Mouse (Mus musculus) MEL (cell line): Measurements from ENCODE around the gene Nipsnap2. TPM values are rescaled to one million over a fixed set of nuclear protein-coding genes. Genes with fewer than 3 reads are reported as not detected.

Experiments
- DNase-seq: peaks from one replicate; pipeline ENCODE4 v3.0.0; 2011; ENCODE audit warnings: low read depth, low spot score
- H3K27ac ChIP-seq: 2 replicates; pipeline ENCODE4 v1.5.1; 2012; ENCODE audit warnings: low read depth, mild to moderate bottlenecking, control low read depth, low read length, moderate library complexity; ENCODE audit not compliant: control insufficient read depth
- H3K27me3 ChIP-seq, 2 experiments: fragments of 150-350 bp in 1 of 2; sonication (generic) in 1 of 2; 2 replicates each; pipeline ENCODE4 v1.6.1; 2012; ENCODE audit warnings: low read length in 2 of 2, mild to moderate bottlenecking in 2 of 2, improper control_type of control experiment in 1 of 2, moderate library complexity in 1 of 2; ENCODE audit not compliant: insufficient read depth in 2 of 2, control insufficient read depth in 1 of 2
- H3K36me3 ChIP-seq, 2 experiments: 2 replicates each; pipeline ENCODE4 v1.6.1; 2012 to 2014; ENCODE audit warnings: low read length in 2 of 2, improper control_type of control experiment in 1 of 2, inconsistent platforms in 1 of 2, mild to moderate bottlenecking in 1 of 2; ENCODE audit not compliant: insufficient read depth in 2 of 2, control insufficient read depth in 1 of 2
- H3K4me1 ChIP-seq, 2 experiments: fragments of 150-350 bp in 1 of 2; sonication (generic) in 1 of 2; 2 replicates each; pipeline ENCODE4 v1.6.1; 2012; ENCODE audit warnings: low read length in 2 of 2, improper control_type of control experiment in 1 of 2, mild to moderate bottlenecking in 1 of 2; ENCODE audit not compliant: insufficient read depth in 2 of 2, control insufficient read depth in 1 of 2
- H3K4me3 ChIP-seq, 2 experiments: fragments of 150-350 bp in 1 of 2; sonication (generic) in 1 of 2; 2 replicates each; pipeline ENCODE4 v1.5.1; 2012; ENCODE audit warnings: low read depth in 2 of 2, low read length in 2 of 2, mild to moderate bottlenecking in 2 of 2, moderate library complexity in 2 of 2, control low read depth in 1 of 2, improper control_type of control experiment in 1 of 2; ENCODE audit not compliant: control insufficient read depth in 1 of 2, insufficient read depth in 1 of 2
- H3K79me2 ChIP-seq: 2 replicates; pipeline ENCODE4 v1.6.1; 2012; ENCODE audit warnings: mild to moderate bottlenecking, low read length, moderate library complexity; ENCODE audit not compliant: control insufficient read depth, poor library complexity, insufficient read depth
- H3K9ac ChIP-seq: 2 replicates; pipeline ENCODE4 v1.6.1; 2012; ENCODE audit warnings: low read depth, mild to moderate bottlenecking, control low read depth, low read length, moderate library complexity; ENCODE audit not compliant: control insufficient read depth, poor library complexity, severe bottlenecking
- H3K9me3 ChIP-seq: fragments of 150-350 bp; sonication (generic); replicated peaks from 2 replicates; pipeline ENCODE4 v1.6.1; 2012; ENCODE audit warnings: mild to moderate bottlenecking, low read length, improper control_type of control experiment, moderate library complexity; ENCODE audit not compliant: insufficient read depth
- BHLHE40 ChIP-seq: IDR thresholded peaks from 2 replicates; pipeline ENCODE4 v1.6.1; 2012; ENCODE audit warnings: low read depth, mild to moderate bottlenecking, inconsistent platforms, low read length, improper control_type of control experiment, borderline replicate concordance
- CHD1 ChIP-seq: IDR thresholded peaks from 2 replicates; pipeline ENCODE4 v1.6.1; 2012; ENCODE audit warnings: low read depth, mild to moderate bottlenecking, inconsistent platforms, low read length, improper control_type of control experiment
- CTCF ChIP-seq, 3 experiments: IDR thresholded peaks in 2 of 3; conservative IDR thresholded peaks in 1 of 3; 2 replicates each; pipeline ENCODE4 v1.5.1; 2011 to 2012; ENCODE audit warnings: low read length in 3 of 3, low read depth in 2 of 3, mild to moderate bottlenecking in 2 of 3, improper control_type of control experiment in 1 of 3, inconsistent platforms in 1 of 3, mixed read lengths in 1 of 3, moderate library complexity in 1 of 3; ENCODE audit not compliant: control insufficient read depth in 1 of 3, insufficient read depth in 1 of 3, poor library complexity in 1 of 3, severe bottlenecking in 1 of 3
- E2F4 ChIP-seq: IDR thresholded peaks from 2 replicates; pipeline ENCODE4 v1.6.1; 2011; ENCODE audit warnings: low read depth, low read length, improper control_type of control experiment, borderline replicate concordance
- ELF1 ChIP-seq: IDR thresholded peaks from 2 replicates; pipeline ENCODE4 v1.6.1; 2014; ENCODE audit warnings: low read depth, mild to moderate bottlenecking, inconsistent platforms, low read length, improper control_type of control experiment, moderate library complexity
- EP300 ChIP-seq, 2 experiments: IDR thresholded peaks; 2 replicates each; pipeline ENCODE4 v1.6.1; 2011; ENCODE audit warnings: improper control_type of control experiment in 2 of 2, low read length in 2 of 2, low read depth in 1 of 2, mild to moderate bottlenecking in 1 of 2
- ETS1 ChIP-seq: IDR thresholded peaks from 2 replicates; pipeline ENCODE4 v1.6.1; 2012; ENCODE audit warnings: low read depth, mild to moderate bottlenecking, inconsistent platforms, low read length, improper control_type of control experiment, moderate library complexity
- GABPA ChIP-seq: IDR thresholded peaks from 2 replicates; pipeline ENCODE4 v1.6.1; 2012; ENCODE audit warnings: low read depth, mild to moderate bottlenecking, inconsistent platforms, low read length, improper control_type of control experiment, moderate library complexity
- GATA1 ChIP-seq: IDR thresholded peaks from 2 replicates; pipeline ENCODE4 v1.6.1; 2011; ENCODE audit warnings: low read depth, low read length, improper control_type of control experiment
- JUND ChIP-seq: IDR thresholded peaks from 2 replicates; pipeline ENCODE4 v1.6.1; 2011; ENCODE audit warnings: low read depth, mild to moderate bottlenecking, improper control_type of control experiment, low read length
- KAT2A ChIP-seq: conservative IDR thresholded peaks from 2 replicates; pipeline ENCODE4 v1.6.1; 2012; ENCODE audit warnings: low read depth, low read length, improper control_type of control experiment, inconsistent platforms
- MAFK ChIP-seq: IDR thresholded peaks from 2 replicates; pipeline ENCODE4 v1.6.1; 2011; ENCODE audit warnings: low read depth, mild to moderate bottlenecking, low read length, improper control_type of control experiment, borderline replicate concordance
- MAX ChIP-seq: IDR thresholded peaks from 2 replicates; pipeline ENCODE4 v1.6.1; 2011; ENCODE audit warnings: low read length, improper control_type of control experiment
- MAZ ChIP-seq: IDR thresholded peaks from 2 replicates; pipeline ENCODE4 v1.6.1; 2012; ENCODE audit warnings: low read depth, mild to moderate bottlenecking, inconsistent platforms, low read length, improper control_type of control experiment
- MEF2A ChIP-seq: IDR thresholded peaks from 2 replicates; pipeline ENCODE4 v1.6.1; 2014; ENCODE audit warnings: low read depth, mild to moderate bottlenecking, inconsistent platforms, low read length, improper control_type of control experiment; ENCODE audit not compliant: poor library complexity, insufficient replicate concordance, severe bottlenecking; ENCODE audit errors: extremely low read depth
- MXI1 ChIP-seq: IDR thresholded peaks from 2 replicates; pipeline ENCODE4 v1.6.1; 2011; ENCODE audit warnings: mild to moderate bottlenecking, low read depth, low read length, improper control_type of control experiment
- MYB ChIP-seq: IDR thresholded peaks from 2 replicates; pipeline ENCODE4 v1.6.1; 2011; ENCODE audit warnings: mild to moderate bottlenecking, low read depth, low read length, improper control_type of control experiment
- NELFE ChIP-seq: IDR thresholded peaks from 2 replicates; pipeline ENCODE4 v1.6.1; 2011; ENCODE audit warnings: low read depth, low read length, improper control_type of control experiment
- NRF1 ChIP-seq: IDR thresholded peaks from 2 replicates; pipeline ENCODE4 v1.6.1; 2014; ENCODE audit warnings: low read depth, mild to moderate bottlenecking, inconsistent platforms, low read length, improper control_type of control experiment, moderate library complexity; ENCODE audit not compliant: poor library complexity, insufficient read depth, severe bottlenecking
- POLR2A ChIP-seq, 2 experiments: IDR thresholded peaks; 2 replicates each; pipeline ENCODE4 v1.6.1; 2011 to 2012; ENCODE audit warnings: low read length in 2 of 2, mild to moderate bottlenecking in 2 of 2, control low read depth in 1 of 2, improper control_type of control experiment in 1 of 2, low read depth in 1 of 2, moderate library complexity in 1 of 2; ENCODE audit not compliant: control insufficient read depth in 1 of 2, insufficient read depth in 1 of 2, poor library complexity in 1 of 2
- POLR2AphosphoS2 ChIP-seq: IDR thresholded peaks from 2 replicates; pipeline ENCODE4 v1.6.1; 2011; ENCODE audit warnings: low read length, improper control_type of control experiment
- POLR2AphosphoS5 ChIP-seq: IDR thresholded peaks from 2 replicates; pipeline ENCODE4 v1.6.1; 2012; ENCODE audit warnings: low read depth, borderline replicate concordance, mild to moderate bottlenecking, inconsistent platforms, low read length, moderate library complexity, mixed read lengths
- RAD21 ChIP-seq: IDR thresholded peaks from 2 replicates; pipeline ENCODE4 v1.6.1; 2011; ENCODE audit warnings: mild to moderate bottlenecking, low read depth, low read length, improper control_type of control experiment
- SIN3A ChIP-seq: IDR thresholded peaks from 2 replicates; pipeline ENCODE4 v1.6.1; 2012; ENCODE audit warnings: low read length, improper control_type of control experiment, inconsistent platforms
- SMC3 ChIP-seq: IDR thresholded peaks from 2 replicates; pipeline ENCODE4 v1.6.1; 2011; ENCODE audit warnings: low read depth, low read length, improper control_type of control experiment
- TAL1 ChIP-seq: IDR thresholded peaks from 2 replicates; pipeline ENCODE4 v1.6.1; 2012; ENCODE audit warnings: mild to moderate bottlenecking, inconsistent platforms, low read length, moderate library complexity, mixed read lengths
- TBP ChIP-seq: IDR thresholded peaks from 2 replicates; pipeline ENCODE4 v1.8.0; 2011; ENCODE audit warnings: low read depth, low read length, improper control_type of control experiment
- TCF12 ChIP-seq: IDR thresholded peaks from 2 replicates; pipeline ENCODE4 v1.6.1; 2014; ENCODE audit warnings: low read depth, mild to moderate bottlenecking, inconsistent platforms, low read length, improper control_type of control experiment, moderate library complexity
- UBTF ChIP-seq: IDR thresholded peaks from 2 replicates; pipeline ENCODE4 v1.6.1; 2012; ENCODE audit warnings: low read depth, mild to moderate bottlenecking, inconsistent platforms, low read length, improper control_type of control experiment, moderate library complexity, borderline replicate concordance; ENCODE audit not compliant: insufficient read depth
- USF1 ChIP-seq: IDR thresholded peaks from 2 replicates; pipeline ENCODE4 v1.6.1; 2014; ENCODE audit warnings: low read depth, mild to moderate bottlenecking, inconsistent platforms, low read length, improper control_type of control experiment, moderate library complexity
- USF2 ChIP-seq, 2 experiments: IDR thresholded peaks; 2 replicates each; pipeline ENCODE4 v1.6.1; 2011 to 2012; ENCODE audit warnings: improper control_type of control experiment in 2 of 2, low read length in 2 of 2, borderline replicate concordance in 1 of 2, inconsistent platforms in 1 of 2, low read depth in 1 of 2, mild to moderate bottlenecking in 1 of 2; ENCODE audit not compliant: insufficient read depth in 1 of 2
- ZC3H11A ChIP-seq: IDR thresholded peaks from 2 replicates; pipeline ENCODE4 v1.6.1; 2012; ENCODE audit warnings: low read depth, mild to moderate bottlenecking, inconsistent platforms, low read length, improper control_type of control experiment
- ZMIZ1 ChIP-seq: IDR thresholded peaks from 2 replicates; pipeline ENCODE4 v1.6.1; 2012; ENCODE audit warnings: low read depth, mild to moderate bottlenecking, inconsistent platforms, low read length, improper control_type of control experiment, moderate library complexity
- ZNF384 ChIP-seq: IDR thresholded peaks from 2 replicates; pipeline ENCODE4 v1.6.1; 2012; ENCODE audit warnings: low read depth, mild to moderate bottlenecking, inconsistent platforms, low read length, improper control_type of control experiment
- polyA plus RNA-seq, 2 experiments: library from polyadenylated mRNA; stranded (reverse) in 1 of 2; unstranded in 1 of 2; fragments of >175 nt in 1 of 2; fragments of >200 nt in 1 of 2; gene quantifications; 2 replicates each; pipeline versions ENCODE4 v1.2.1 to v1.2.4; 2012; ENCODE audit warnings: low replicate concordance in 2 of 2, low read depth in 1 of 2; ENCODE audit not compliant: insufficient read length in 2 of 2, insufficient read depth in 1 of 2, missing spikeins in 1 of 2
- total RNA-seq: library from RNA; depleted of rRNA; stranded (reverse); fragments of 300-350 nt; gene quantifications from 2 replicates; pipeline ENCODE4 v1.2.3, GENCODE M21; 2012

Gene Nipsnap2
- total and polyA plus RNA-seq, 3 experiments: 34.2 to 35.7 TPM; not detected in 1

- Histone ChIP-seq H3K9ac (peak within 1 kb of the TSS; percentile 99), H3K9me3 (no peaks in the 10 kb centered on the region), H3K79me2 (peaks cover 43% of the 10 kb centered on the region), H3K4me3 (peak within 1 kb of the TSS; percentile 70 to 89), H3K36me3 (peaks cover 35 to 39% of the 10 kb centered on the region in 2 experiments), H3K27me3 (no peaks in the 10 kb centered on the region), H3K4me1 (peaks cover 5 to 23% of the 10 kb centered on the region in 2 experiments; a peak in 2 of 4 replicates), H3K27ac (peak within 1 kb of the TSS; percentile 99)
- DNase-seq: peak; percentile 99
- TF ChIP-seq SMC3 (no peak), GABPA (no peak), POLR2AphosphoS5 (peak; percentile 88; the same call in 1 of the 2 replicates), GATA1 (peak; percentile 33; the same call in 1 of the 2 replicates), KAT2A (no peak; the same call in 1 of the 2 replicates), ZC3H11A (no peak), SIN3A (peak; percentile 88), CTCF (IDR thresholded peaks at IDR 0.05 in 2 of 3, conservative IDR thresholded peaks at IDR 0.05 in 1 of 3; ENCODE audit: control insufficient read depth in 1 of 3, insufficient read depth in 1 of 3, low read depth in 2 of 3, low read length in 3 of 3, poor library complexity in 1 of 3, severe bottlenecking in 1 of 3) (no peak), MXI1 (peak; percentile 97), MEF2A (no peak), UBTF (0 out of 2 replicates have a peak, but pooled peaks have one; percentile 45), ZMIZ1 (peak; percentile 93), BHLHE40 (no peak), NELFE (peak; percentile 87), MAX (peak; percentile 96), ZNF384 (peak; percentile 99), USF1 (0 out of 2 replicates have a peak, but pooled peaks have one; percentile 13), ELF1 (peak; percentile 60; the same call in 1 of the 2 replicates), POLR2AphosphoS2 (peak; percentile 89), TBP (peak; percentile 86), NRF1 (peak; percentile 54; the same call in 1 of the 2 replicates), POLR2A (IDR thresholded peaks at IDR 0.05; ENCODE audit: control insufficient read depth in 1 of 2, insufficient read depth in 1 of 2, low read depth in 1 of 2, low read length in 2 of 2, poor library complexity in 1 of 2) (peak; percentile 72 to 88), CHD1 (0 out of 2 replicates have a peak, but pooled peaks have one; percentile 73), E2F4 (peak; percentile 45; the same call in 1 of the 2 replicates), MAZ (no peak), MAFK (no peak), RAD21 (no peak), TCF12 (peak; percentile 51), TAL1 (no peak), MYB (no peak), EP300 (IDR thresholded peaks at IDR 0.05; ENCODE audit: low read depth in 1 of 2, low read length in 2 of 2) (peak in 1 of 2 experiments; percentile 23; a peak in 1 of 4 replicates), JUND (no peak), ETS1 (no peak; the same call in 1 of the 2 replicates), USF2 (IDR thresholded peaks at IDR 0.05; ENCODE audit: borderline replicate concordance in 1 of 2, insufficient read depth in 1 of 2, low read depth in 1 of 2, low read length in 2 of 2) (no peak)
Observed at GRCm38 (mm10) chr5:129786818-129787790, 62.2 kb downstream of the Nipsnap2 start, which contains the start of gene Psph. TSS of gene Psph (minus strand) at chr5:129787449.
